Comparison of ENCODE assay signal across 8 mouse cellular contexts in genomic region chr9:107709697-107710483, GRCm38 (mm10). TPM values are rescaled to one million over a fixed set of nuclear protein-coding genes. Genes with fewer than 3 reads are reported as not detected.
DNase-seq lines count a peak whose midpoint lies in the region.

Gene Sema3f (minus strand): TSS chr9:107710475.

- peaks cover 77% of the 10 kb centered on the region for H3K27me3 ChIP-seq in hindbrain, embryonic 10.5 days (ENCODE audit: insufficient read depth, poor library complexity, severe bottlenecking)

- WGBS in hindbrain, embryonic 10.5 days, result under 1% methylated on average over 86 of the region's 86 CpGs

- peak; percentile 84 for DNase-seq in NIH3T3 (ENCODE audit: low read depth)
- DNase-seq in cerebellum, adult 8-10 months, result peak; percentile 82
- DNase-seq in forelimb bud, embryonic 11.5 days (ENCODE audit: low read depth, low spot score), result peak; percentile 90
- peak; percentile 81 for DNase-seq in hindbrain, embryonic 10.5 days (ENCODE audit: low spot score)
- peak; percentile 38 to 65 for DNase-seq in layer of hippocampus, postnatal 10 days (ENCODE audit: low spot score in 2 of 2)
- DNase-seq in lung, postnatal 10 days, result peak; percentile 89
- DNase-seq in retina, embryonic 14.5 days (ENCODE audit: low spot score), result peak; percentile 88
- peak; percentile 84 to 88 for DNase-seq in thymus, postnatal 36 days

- H3K27ac ChIP-seq in hindbrain, embryonic 10.5 days, result peak within 1 kb of the TSS; percentile 95

- peaks cover 11% of the 10 kb centered on the region for H3K36me3 ChIP-seq in hindbrain, embryonic 10.5 days

- H3K4me1 ChIP-seq in hindbrain, embryonic 10.5 days (replicated peaks), result peaks cover 80% of the 10 kb centered on the region

- peak within 1 kb of the TSS; percentile 83 for H3K4me3 ChIP-seq in hindbrain, embryonic 10.5 days

- no peaks in the 10 kb centered on the region for H3K9me3 ChIP-seq in hindbrain, embryonic 10.5 days

RNA-seq across cellular contexts. Expression of gene Sema3f, which starts in this region (rescaled TPM):
- 14.5 and 16.4 TPM in 2 replicates for polyA plus RNA-seq in hindbrain, embryonic 10.5 days (2016; fragmentation: Nextera tagmentation; extraction: Ambion mirVana)
- 1 to 10 TPM; 6.7 to 9.1 TPM for total RNA-seq in layer of hippocampus, postnatal 10 days (2021)

Comparison
In these comparisons a context has a peak if more than half of its experiments do, and no peak if none do; other contexts are left out.
1. Peak in every context shown above with its lines: DNase-seq, H3K4me3 ChIP-seq and H3K27ac ChIP-seq.